Mouse (Mus musculus): ENCODE measurements at regions not wholly inside any gene's neighbourhood (a gene's known extent, or its start where the extent isn't known, plus 50 kb on each side); places are given as distances from the start of the nearest gene placed in this dataset.

DNA sequence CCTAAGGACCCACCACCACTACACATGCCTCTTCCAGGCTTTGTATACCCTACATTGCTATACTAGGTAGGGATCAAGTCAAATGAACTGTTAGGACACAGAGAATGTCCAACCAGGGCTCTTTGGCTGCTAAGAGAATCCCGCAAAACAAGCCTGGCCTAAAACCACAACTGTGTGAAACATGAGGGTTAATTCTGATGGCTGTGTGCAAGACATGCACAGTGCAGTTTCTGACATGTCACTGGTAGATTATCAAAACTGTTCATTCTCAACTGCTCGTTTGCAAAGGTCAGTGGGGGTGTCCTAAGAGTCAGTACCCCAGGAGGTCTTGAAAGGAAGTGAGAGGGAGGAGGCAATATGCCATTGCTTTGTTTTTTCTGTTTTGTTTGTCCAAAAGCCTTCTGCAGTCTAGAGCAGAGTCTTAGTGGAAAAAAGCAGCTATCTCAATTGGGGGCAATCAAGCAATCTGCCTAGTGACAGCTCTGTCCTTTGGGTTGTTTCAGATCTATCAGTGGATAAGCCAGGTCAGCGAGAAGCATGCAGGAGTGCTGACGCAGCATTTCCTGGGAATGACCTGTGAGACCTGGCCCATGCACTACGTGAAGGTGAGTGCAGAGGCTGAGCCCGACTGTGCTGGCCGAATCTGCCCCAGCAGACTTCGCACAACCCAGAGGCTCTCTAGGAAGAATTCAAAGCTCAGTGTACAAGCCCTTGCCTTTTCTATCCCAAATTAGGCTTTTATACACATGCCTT, 151.3 kb upstream of the 4933402D24Rik start:
- in situ Hi-C loops (cut with MboI): no loop called here

DNA sequence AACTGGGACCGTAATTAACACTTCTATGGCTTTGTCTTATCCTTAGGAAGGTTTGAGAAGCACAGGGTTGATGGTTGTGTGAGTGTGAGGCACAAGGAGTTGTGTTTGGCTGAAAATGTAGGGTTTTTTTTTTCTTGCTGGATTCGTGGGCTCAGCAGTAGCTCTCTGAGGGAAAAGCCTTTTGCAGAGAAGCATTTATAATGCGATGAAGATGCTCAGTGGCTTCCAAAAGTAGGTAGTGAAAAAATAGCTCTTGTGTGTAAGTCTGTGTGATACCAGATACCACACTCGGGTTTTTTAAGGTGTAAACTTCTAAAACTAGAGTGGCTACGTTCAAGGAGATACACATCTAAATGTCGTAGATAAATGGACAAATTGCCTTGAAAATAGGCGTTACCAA, 149.1 kb upstream of the 4933402D24Rik start:
- in situ Hi-C loops (cut with MboI): no loop called here

DNA sequence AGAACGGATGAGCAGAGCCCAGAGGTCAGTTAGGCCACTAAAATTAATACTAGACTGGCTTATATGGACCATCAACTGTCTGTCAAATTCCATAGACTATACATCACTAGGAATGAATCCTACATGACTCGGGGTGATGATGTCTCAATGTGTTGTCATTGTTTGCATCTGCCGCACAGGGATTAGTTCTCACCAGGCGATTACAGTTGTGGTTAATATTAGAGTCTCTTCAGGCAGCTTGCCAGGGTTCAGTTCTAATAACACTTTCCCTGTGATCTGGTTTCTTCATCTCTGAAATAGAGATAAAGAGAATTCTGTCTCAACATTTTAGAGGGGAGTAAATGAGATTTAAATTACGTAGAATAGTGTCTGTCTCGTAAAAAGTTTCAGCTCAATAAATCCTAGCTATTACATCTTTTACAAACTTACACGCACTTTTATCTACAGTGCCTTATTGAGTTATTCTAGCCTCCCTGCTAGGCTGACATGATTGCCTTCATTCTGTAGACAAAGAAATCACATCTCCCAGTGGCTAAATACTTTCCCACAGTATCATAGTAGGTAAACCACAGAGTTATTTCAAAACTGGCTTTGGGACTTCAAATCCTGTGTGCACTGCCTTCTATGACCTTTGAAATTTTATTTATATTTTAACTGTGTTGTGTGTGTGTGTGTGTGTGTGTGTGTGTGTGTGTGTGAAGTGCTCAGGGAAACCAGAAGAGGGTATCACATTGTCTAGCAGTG, 148.0 kb upstream of the 4933402D24Rik start:
- in situ Hi-C loops (cut with MboI): no loop called here

DNA sequence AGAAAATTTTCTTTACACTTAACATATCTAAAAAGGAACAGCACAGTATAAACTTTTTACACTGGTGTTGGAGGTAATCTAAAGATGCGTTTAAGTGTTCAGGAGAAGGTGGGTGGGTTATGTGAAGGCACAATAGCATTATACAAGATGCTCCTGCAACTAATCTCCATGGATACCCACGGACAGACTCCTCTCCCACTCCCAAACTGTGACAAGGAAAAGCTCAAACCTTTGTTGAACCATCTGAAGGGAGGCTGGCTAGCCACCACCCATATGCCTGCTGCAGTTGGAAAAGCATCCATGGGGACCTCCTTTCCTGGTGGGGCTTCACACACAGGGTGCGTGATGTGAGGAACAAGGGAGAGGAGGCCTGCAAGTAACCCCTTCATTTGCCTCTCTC, 141.7 kb upstream of the 4933402D24Rik start:
- in situ Hi-C loops (cut with MboI): no loop called here

DNA sequence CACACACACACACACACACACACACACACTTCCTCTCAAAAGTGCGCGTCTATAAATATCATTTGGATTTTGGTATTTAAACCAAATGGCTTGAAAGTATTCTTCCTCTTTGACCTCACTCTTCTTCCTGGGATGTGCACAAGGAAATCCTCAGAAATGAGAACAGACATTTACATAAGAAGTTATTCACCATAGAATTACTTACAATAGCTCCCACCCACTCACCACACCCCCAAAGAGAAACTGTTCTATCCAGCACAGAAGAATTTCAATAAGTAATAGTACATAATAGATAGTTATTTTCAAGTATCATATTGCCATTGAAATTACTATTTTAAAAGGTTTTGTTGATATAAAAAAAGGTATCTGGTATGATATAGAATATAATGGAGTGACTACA, 140.1 kb upstream of the 4933402D24Rik start:
- in situ Hi-C loops (cut with MboI): no loop called here

DNA sequence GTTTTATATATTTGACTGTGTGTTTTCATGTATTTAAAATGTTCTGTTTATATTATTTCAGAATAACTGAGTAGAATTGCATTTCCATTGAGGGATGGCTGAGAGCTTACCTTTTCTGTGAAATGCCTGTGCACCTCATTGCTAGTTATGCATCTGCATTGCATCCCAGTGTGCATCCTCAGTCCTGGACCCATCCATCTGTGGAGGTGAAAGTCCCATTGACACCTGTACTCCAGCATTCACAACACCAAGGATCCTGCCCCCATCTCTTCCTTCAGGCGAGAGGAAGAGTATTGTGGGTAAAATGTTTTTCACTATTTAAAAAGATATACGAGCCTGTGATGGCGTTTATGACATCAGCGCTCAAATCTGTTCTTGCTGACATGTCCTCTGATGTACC, 134.6 kb upstream of the 4933402D24Rik start:
- in situ Hi-C loops (cut with MboI): no loop called here

DNA sequence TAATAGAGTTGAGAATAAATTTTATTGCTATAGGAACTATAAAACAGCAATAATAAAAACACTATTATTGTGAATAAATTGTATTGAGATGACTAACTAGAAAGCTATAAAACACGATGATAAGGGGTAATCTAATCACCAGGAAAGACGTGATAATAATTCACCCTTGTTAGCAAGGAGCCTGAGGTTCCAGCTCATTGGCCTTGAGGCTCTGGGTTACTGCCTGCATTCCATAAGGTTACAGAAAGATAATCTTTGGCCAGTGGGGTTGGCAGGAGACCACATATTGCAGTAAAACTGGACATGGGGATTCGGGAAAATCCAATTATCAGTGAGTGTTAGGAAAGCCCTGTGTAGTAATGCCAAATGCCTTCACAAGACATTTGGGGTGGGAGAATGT, 134.1 kb upstream of the 4933402D24Rik start:
- in situ Hi-C loops (cut with MboI): no loop called here

DNA sequence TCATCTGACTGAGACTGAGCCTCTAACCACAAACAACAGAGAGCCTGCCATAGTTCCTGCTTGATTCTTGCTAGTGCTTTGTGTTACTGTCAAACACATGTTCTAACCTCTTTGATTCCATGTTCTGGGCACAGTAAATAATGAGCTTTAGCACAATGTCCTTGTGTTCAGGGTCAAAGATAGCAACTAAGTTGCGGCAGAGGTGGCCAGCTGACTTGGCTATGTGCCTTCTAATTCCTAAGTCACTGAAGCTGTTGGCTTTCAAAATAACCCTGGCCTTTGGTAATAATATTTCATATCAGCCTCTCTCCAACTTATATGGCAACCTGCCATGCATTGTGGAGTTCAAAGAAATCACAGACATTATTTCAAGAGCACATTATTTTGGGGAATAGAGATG, 133.3 kb upstream of the 4933402D24Rik start:
- in situ Hi-C loops (cut with MboI): no loop called here

DNA sequence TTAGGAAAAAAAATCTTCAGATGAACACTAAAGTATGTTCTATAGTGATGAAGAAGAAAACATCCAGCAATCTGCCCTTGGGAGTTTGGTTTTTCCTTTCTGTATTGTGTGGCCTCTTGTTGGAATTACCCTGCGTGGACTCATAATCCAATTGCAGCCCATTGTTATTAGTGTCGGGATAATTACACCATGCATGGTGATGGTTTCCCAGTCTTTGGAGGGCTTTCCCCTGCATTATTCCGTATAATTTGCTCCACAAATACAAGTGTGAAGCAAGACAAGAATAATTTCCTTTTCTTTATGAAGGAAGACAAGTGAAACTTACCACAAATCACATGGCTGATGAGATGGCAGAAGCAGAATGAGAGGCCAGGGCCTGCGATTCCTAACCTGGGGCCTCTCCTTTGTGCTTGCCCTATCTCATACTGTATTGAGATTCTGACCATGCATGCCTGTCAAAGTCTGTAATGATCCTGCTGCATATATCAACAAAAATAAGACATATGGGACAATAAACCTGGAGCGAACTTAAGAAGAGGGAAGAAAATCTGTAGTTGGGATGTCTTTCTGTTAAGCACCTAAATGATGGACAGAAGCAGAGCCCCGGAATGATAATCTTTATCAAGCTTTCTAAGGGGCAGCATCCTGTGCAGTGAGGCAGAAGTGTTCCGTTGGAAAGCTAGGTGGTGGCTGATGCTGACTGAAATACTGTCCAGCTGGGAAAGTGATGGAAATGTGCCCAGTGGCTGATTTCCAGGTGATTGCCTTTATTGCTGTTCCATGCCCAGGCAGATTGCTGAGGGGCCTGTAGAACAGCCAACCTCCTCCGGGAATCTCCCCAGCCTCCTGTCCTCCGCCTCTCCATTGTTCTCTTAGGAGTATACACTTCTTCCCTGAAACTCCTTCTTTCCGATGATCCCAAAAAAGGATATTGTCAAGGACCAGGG, 130.8 kb upstream of the 4933402D24Rik start:
- in situ Hi-C loops (cut with MboI): no loop called here

DNA sequence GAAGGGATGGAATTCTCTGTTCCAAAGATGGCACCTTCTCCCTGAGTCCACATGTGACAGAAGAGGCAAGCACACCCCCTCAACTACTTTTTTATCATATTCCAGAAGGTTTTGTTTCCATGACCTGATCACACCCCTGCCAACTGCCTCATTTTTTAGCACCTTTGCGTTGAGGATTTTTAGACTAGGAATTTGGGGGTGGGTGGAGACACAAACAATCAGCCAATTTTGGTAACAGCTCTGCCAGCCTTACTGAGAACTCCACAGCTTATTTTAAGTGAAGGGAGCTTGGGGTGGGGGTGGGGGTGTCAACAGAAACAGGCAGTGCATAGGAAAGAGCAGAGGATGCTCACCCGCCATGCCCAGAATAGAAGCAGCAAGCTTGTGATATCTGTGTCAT, 129.7 kb upstream of the 4933402D24Rik start:
- in situ Hi-C loops (cut with MboI): no loop called here

DNA sequence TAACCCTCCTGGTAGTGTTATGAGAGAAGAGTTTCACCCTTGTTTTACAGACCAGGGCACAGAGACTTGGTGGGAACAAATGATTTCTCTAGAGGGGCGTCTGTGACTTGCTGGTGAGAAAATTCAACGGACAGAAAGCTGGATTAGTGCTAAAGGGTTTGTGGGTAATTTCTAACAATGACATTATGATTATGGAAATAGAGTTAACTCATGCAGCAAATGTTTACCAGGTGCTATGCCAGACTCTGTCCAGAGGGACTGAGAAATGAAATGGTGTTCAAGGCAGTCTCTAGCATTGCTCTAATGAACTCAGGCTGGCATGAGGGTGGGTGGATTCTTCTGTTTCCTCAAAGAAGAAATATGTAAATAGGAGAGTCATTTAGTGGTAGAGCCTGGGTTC, 128.5 kb upstream of the 4933402D24Rik start:
- in situ Hi-C loops (cut with MboI): no loop called here

DNA sequence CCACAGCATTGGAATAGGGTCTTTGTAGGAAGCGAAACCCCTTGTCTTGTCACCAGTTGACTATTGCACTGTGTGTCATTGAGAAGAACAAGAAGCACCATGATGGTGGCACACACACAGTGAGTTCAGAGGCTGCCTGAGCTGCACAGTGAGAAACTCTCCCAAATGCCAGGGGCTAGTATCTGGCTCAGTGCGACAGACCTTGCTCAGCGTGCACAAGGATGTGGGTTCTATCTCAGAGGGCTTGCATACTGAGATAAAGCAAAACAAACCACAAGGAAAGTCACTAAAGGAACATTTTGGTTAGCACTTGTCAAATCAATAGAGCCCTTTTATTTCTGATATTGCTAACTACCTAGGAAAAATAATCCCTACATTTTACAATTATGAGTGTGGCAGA, 110.5 kb upstream of the 4933402D24Rik start:
- in situ Hi-C loops (cut with MboI): no loop called here

DNA sequence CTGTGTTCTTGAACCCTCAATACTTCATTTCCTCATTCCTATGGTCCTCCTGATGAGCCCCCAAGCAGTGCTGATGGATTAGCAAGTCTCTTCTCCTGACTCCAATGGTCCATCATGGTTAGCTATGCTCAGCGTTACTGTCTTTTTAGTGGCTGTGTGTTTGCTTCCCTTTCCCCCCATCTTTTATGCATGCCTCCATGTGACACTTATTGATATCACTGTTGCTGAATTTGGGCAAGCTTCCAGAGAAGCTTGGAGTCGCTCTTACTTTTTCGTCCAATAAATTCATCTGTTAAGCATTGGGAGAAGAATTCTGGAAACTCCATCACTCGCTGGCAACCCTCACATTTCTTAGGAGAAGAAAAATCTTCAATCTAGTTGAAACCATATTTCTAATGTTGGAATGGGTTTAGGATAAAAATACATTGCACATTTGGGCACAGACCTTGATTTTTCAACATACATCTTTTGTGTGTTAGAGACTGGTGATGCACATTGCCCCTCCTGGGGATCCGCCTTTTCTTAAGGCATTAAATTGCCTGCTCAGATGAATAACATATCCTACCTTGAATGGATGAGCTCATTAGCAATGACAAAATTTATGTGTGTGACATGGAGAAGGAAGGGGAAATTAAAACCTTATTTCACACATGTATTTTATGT, 107.7 kb upstream of the 4933402D24Rik start:
- in situ Hi-C loops (cut with MboI): no loop called here

DNA sequence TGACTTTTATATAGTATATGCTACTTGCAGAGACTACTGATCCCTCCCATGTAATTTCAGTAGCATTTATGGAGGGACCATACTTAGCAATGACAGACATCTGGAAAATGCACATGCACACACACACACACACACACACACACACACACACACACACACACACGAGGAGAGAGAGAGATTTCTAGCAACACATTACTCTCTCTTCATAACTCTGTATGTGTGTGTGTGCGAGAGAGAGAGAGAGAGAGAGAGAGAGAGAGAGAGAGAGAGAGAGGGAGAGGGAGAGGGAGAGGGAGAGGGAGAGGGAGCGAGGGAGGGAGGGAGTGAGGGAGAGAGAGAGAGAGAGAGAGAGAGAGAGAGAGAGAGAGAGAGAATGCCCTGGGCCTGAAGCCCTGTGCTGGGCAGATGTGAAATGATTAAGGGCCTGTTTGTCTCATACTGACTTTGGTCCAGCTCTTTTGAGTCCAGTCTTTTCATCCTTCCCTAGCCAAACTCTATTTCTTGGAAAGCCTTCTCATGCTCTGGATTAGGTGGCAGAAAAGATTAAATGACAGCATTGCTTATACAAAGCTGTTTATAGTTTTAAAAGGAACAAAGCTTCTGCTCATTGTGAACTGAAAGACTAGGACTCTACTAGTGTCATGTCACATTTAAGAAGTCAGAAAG, 106.4 kb upstream of the 4933402D24Rik start:
- in situ Hi-C loops (cut with MboI): no loop called here

DNA sequence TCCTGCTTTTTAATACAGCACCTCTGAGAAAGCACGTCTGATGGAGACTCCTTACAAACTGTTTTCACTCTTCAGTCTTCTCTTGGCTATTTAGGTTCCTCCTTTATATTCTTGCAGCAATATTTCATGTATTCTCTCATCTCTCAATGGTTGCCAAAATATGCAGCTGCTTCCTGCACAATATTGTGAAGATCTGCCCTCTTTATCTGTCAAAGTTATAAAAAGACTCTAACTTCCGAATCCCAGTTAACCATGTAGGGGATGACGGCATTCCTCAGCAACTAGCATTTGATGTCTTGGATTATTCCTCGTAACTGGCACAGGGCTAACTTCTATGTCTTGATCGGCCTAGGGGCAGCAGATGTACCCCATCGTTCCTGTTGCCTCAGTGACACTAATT, 102.8 kb upstream of the 4933402D24Rik start:
- in situ Hi-C loops (cut with MboI): no loop called here

DNA sequence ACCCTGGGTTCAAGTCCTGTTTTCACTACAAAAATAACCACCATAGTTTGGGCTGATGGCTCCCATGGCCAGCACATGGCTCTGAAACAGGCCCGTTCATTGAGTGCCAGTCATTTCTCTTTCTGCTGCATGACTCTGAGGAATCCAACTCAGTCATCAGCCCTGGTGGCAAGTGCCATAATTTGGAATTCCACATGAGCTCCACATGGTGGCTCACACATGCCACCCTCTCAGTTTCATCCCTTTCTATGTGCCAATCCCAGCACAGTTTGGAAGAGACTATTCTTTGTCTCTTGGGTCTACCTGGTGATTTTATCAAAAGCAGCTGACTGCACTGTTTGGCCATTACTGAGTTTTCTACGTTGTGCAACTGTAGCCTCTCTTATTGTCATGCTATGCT, 100.3 kb upstream of the 4933402D24Rik start:
- in situ Hi-C loops (cut with MboI): no loop called here

DNA sequence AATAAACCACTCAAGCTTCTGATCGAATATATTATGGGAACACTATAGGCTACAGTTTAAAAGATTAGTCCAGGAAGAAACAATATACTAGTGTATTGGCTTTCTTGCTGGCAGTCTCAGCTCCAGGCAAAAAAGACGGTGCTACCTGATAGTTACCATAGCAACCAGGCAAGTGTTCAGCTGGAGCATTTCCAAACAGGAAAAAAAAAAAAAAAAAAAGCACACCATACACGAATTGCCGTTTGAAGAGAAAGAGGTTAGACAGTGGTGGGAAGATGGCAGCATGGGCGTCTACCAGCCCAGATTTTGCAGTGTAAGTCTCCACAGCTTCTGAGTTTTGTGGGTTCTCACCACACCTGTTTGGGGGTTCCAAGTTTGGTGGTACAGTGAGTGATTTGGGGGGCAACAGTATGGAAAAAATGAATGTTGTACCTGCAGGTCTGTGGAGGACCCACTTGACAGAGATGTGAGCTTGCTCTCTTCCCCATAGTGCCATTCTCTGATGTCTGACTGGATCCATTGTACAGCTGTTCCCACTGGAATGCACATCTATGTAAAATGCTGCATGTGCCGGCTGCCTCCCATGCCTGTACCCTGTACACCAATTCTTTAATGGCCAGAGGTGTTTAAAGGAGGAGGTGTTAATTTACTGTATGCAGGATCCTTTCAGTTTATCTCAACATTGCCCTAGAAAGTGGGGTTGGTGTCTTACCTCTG, 89.0 kb upstream of the 4933402D24Rik start:
- in situ Hi-C loops (cut with MboI): no loop called here

DNA sequence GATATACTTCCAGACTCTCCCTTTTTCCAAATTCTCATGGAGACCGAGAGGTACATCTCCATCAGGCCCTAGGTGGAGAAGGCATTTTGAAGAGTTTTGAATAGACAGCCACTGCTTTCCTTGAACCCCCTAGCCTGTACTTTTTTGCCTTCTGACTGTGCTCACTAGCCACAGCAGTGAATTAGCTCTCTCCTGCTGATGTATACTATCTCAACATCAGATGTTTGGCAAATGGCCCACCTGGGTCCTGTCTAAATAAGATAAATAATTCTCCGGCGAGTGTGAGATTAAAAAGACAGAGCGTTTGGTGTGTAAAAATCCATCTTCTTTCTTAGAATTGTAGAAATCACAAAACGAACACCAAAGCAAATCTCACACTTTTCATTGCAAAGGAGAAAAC, 88.4 kb upstream of the 4933402D24Rik start:
- in situ Hi-C loops (cut with MboI): no loop called here

DNA sequence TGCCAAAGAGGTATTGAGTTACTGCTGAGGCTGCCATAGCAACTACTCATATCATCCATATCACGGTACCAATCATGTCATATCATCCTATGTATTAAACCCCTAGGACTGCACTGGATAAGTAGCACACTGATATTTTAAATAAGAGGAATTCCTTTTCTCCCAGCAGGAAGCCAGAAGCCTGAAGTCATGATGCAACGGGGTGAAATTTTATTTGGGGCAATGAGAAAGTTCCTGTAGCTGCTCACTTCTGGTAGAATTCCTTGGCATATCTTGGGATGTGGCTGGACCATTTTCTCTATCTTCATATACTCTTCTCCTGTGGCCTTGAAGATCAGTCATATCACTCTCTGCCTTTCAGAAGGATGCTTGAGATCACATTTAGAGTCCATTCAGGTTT, 87.3 kb upstream of the 4933402D24Rik start:
- in situ Hi-C loops (cut with MboI): no loop called here

DNA sequence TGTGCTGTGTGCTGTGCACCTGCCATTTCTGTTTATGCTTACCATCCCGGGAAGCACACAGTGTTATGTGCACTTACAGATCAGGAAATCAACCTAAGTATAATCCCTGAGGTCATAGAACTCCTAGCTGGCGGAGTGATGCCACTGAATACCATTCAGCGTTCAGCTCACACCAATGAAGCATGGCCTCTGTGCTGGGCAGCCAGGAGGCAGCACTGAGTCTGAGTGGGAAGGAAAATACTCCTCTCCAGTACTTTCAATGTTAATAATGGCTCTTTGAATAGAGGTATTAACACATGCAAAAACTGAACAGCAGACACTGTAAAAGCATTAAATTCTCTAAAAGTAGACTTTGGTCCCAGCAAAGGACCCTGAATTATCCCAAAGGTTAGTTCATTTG, 85.7 kb upstream of the 4933402D24Rik start:
- in situ Hi-C loops (cut with MboI): no loop called here

Data from mature B cell (primary cell).